Mouse (Mus musculus) lung, embryonic 16.5 days (tissue): ENCODE results near the gene 1700023F06Rik. TPM values are rescaled to one million over a fixed set of nuclear protein-coding genes. Genes with fewer than 3 reads are reported as not detected.

Experiments
- ATAC-seq: fragments of 200-750 bp; cut with Nextera tagmentation; 2 replicates; pipeline ENCODE4 v1.8.0; 2017; ENCODE audit warnings: low read depth, mild to moderate bottlenecking, moderate library complexity
- H3K27ac ChIP-seq: fragments of 300-500 bp; sonication (generic); 2 replicates; pipeline ENCODE4 v1.5.1; 2014; ENCODE audit warnings: mild to moderate bottlenecking, control low read depth, low read length
- H3K27me3 ChIP-seq: fragments of 300-500 bp; sonication (generic); 2 replicates; pipeline ENCODE4 v1.6.1; 2014; ENCODE audit warnings: low read depth, low read length, mixed read lengths; ENCODE audit not compliant: control insufficient read depth, insufficient read depth
- H3K36me3 ChIP-seq: fragments of 300-500 bp; sonication (generic); 2 replicates; pipeline ENCODE4 v1.6.1; 2014; ENCODE audit warnings: low read length; ENCODE audit not compliant: control insufficient read depth, insufficient read depth
- H3K4me1 ChIP-seq: fragments of 300-500 bp; sonication (generic); replicated peaks from 2 replicates; pipeline ENCODE4 v1.6.1; 2014; ENCODE audit warnings: low read length, mixed read lengths; ENCODE audit not compliant: control insufficient read depth, insufficient read depth
- H3K4me2 ChIP-seq: fragments of 300-500 bp; sonication (generic); 2 replicates; pipeline ENCODE4 v1.6.1; 2014; ENCODE audit warnings: low read depth, low read length, control low read depth
- H3K4me3 ChIP-seq: fragments of 300-500 bp; sonication (generic); 2 replicates; pipeline ENCODE4 v1.5.1; 2014; ENCODE audit warnings: mild to moderate bottlenecking, low read length, control low read depth
- H3K9ac ChIP-seq: fragments of 300-500 bp; sonication (generic); 2 replicates; pipeline ENCODE4 v1.6.1; 2014; ENCODE audit warnings: low read length, control low read depth
- H3K9me3 ChIP-seq: fragments of 300-500 bp; sonication (generic); 2 replicates; pipeline ENCODE4 v1.6.1; 2016; ENCODE audit warnings: low read length; ENCODE audit not compliant: control insufficient read depth
- WGBS: fragments of 180-500 bp; shearing (Covaris S2); extraction: QIAGEN DNeasy Blood & Tissue Kit; methylation state at CpG from one replicate; pipeline ENCODE4 v1.1.7; 2014; 5-methylcytosine and 5-hydroxymethylcytosine counted together
- polyA plus RNA-seq: library from polyadenylated mRNA; unstranded; fragments of >200 nt; fragmentation: Nextera tagmentation; extraction: Ambion mirVana; gene quantifications from 2 replicates; pipeline ENCODE4 v1.2.1, GENCODE M21; 2015

The 1700023F06Rik gene
- 0.44 TPM in 2 replicates for polyA plus RNA-seq

DNA sequence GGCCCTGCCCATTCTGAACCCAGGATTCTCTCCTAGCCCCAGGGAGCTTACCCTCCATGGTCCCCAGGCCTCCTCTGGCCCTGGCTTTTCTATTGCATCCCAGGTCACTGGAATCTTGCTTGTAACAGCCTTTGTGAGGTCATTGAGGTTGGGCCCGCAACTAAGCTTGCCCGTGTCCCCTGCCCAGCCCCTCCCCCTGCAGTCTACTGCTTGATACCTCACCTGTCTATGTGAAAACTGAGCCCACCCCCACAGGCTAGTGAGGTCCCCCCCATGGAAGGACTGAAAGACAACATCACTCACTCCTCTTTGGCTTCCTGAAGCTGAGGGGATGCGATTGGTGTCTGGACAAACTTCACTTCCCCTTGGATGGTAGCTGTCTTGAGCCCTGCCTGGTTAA lies at the start of gene 1700023F06Rik:
Gene 1700023F06Rik, minus strand, starts transcription at position 101 of the 400 bp plus-strand sequence.
- H3K27ac ChIP-seq: no peak within 1 kb of the TSS
- no peak within 1 kb of the TSS for H3K4me2 ChIP-seq
- ATAC-seq: no peak
- 82% methylated on average over 3 of the region's 3 CpGs for WGBS
- no peaks in the 10 kb centered on the region for H3K36me3 ChIP-seq
- no peak within 1 kb of the TSS for H3K9ac ChIP-seq
- H3K9me3 ChIP-seq: no peaks in the 10 kb centered on the region
- H3K4me1 ChIP-seq: no peaks in the 10 kb centered on the region
- H3K4me3 ChIP-seq: no peak within 1 kb of the TSS
- H3K27me3 ChIP-seq: no peaks in the 10 kb centered on the region

DNA sequence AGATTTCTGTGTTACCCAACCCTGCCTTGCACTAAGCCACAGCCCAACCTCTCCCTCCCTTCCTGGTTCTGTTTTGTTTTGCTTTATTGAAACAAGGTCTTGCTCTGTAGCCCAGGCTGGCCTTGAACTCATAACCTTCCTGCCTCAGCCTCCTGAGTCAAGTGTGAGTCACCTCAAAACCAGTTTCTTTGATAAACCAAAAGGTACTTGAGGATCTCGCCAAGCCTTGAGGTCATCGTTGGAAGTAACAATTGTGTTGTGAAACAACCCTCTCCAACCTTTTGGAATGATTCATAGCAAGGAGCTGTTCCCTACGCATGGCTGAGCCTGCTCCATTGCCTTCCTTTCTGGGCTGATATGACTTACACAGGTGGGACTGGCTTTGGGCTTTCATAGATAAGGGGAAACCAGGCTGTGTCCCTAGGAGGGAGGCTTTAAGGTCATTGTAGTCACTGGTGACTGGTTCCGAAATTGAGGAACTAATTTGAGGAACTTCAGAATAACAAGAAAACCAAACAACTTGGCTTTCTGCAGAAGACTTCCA lies 49.7 kb upstream of the 1700023F06Rik start:
- no peak for ATAC-seq
- H3K27ac ChIP-seq: no peak overlapping the region
- peaks cover 7% of the 10 kb centered on the region for H3K4me1 ChIP-seq
- H3K9ac ChIP-seq: no peak overlapping the region
- no peaks in the 10 kb centered on the region for H3K27me3 ChIP-seq
- 77% methylated on average over 4 of the region's 4 CpGs for WGBS
- H3K4me3 ChIP-seq: no peak overlapping the region
- no peaks in the 10 kb centered on the region for H3K9me3 ChIP-seq
- no peak overlapping the region for H3K4me2 ChIP-seq
- H3K36me3 ChIP-seq: no peaks in the 10 kb centered on the region

DNA sequence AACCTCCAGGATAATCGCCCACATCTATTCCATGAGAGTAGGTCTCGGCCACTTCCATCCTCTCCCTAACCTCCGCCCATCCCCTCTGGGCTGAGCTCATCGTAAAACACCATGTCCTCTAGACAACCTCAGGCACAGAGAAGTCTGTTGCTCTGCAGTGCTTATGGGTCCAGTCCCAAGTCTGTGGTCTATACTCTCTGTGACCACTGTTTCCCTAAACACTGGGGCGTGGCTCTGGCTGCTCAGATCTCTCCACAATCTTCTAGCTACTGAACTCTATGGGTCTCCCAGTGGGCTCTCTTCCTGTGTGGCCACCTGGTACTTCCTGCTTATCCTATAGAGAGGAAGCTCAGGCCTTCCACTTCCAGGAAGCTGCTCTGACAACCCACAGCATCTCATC lies 45.2 kb upstream of the 1700023F06Rik start:
- 89% methylated on average over 5 of the region's 5 CpGs for WGBS
- no peaks in the 10 kb centered on the region for H3K9me3 ChIP-seq
- no peak overlapping the region for H3K9ac ChIP-seq
- H3K4me1 ChIP-seq: peaks cover 17% of the 10 kb centered on the region
- no peak overlapping the region for H3K4me3 ChIP-seq
- H3K4me2 ChIP-seq: no peak overlapping the region
- H3K36me3 ChIP-seq: no peaks in the 10 kb centered on the region
- H3K27ac ChIP-seq: no peak overlapping the region
- H3K27me3 ChIP-seq: no peaks in the 10 kb centered on the region
- no peak for ATAC-seq

DNA sequence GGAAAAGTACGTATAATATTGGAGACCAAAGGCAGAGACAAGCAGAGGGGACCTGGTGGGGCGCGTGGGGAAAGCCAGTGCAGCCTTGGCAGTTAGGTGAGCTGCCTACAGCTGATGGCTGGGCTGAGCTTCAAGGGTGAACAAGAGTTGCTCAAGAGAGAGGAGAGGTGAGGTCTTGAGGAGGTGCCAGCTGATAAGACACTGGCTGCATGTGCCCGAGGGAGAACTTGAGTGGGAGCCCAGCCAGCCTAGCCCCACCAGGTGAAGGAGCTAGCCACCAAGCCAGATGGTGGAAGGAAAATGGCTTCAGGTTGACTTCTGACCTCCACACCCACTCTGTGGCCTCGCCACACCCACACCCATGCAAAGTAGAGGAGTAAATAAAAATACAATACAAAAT lies 44.0 kb upstream of the 1700023F06Rik start:
- Histone ChIP-seq H3K9me3 (no peaks in the 10 kb centered on the region), H3K9ac (0 out of 2 replicates have a peak overlapping the region, but pooled peaks have one; percentile 7), H3K27ac (peak overlapping the region; percentile 59), H3K27me3 (no peaks in the 10 kb centered on the region), H3K4me2 (no peak overlapping the region), H3K4me1 (peaks cover 29% of the 10 kb centered on the region), H3K36me3 (no peaks in the 10 kb centered on the region), H3K4me3 (no peak overlapping the region)
- ATAC-seq: no peak
- 58% methylated on average over 5 of the region's 5 CpGs for WGBS

DNA sequence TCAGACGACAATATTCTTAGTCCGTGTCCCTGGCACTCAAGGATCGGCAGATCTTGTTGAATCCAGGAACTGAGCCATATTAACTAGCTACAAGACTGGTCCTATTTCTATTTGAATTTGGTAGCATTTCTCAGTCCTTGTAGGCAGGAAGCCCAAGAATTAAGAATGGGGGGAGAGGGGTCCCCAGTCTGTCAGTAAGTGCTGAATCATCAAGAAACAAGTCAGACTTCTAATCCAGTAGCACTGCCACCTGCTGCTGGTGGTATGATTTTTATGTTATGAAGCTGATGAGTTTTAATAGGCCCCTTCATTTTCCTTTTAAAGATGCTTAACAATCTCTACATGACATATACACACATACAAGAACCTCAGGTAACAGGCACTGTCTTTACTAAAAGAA lies 42.0 kb upstream of the 1700023F06Rik start:
- no peak for ATAC-seq
- Histone ChIP-seq H3K27me3 (no peaks in the 10 kb centered on the region), H3K9ac (no peak overlapping the region), H3K36me3 (no peaks in the 10 kb centered on the region), H3K4me2 (no peak overlapping the region), H3K4me3 (no peak overlapping the region), H3K4me1 (peaks cover 45% of the 10 kb centered on the region), H3K9me3 (no peaks in the 10 kb centered on the region), H3K27ac (no peak overlapping the region)
- WGBS: 90% methylated on average over 3 of the region's 3 CpGs

DNA sequence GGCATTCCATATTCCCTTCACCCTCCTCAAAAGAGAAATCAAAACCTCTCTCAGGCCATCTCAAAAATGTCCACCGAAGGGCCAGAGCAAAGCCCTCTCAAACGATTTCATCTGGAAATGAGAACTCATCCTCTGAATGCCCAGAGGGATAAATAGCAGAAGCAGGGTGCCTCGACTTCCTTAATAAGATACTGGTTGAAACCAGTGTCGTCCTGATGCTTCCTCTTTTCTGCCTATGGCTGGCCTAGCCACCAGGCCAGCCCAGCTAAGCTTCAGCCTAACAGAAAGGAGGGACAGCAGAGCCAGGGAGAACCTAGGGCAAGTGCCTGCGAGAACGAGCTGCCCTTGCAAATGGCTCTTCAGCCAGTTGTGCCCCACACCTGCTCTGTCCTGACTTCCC lies 41.2 kb upstream of the 1700023F06Rik start:
- no peaks in the 10 kb centered on the region for H3K27me3 ChIP-seq
- peaks cover 50% of the 10 kb centered on the region for H3K4me1 ChIP-seq

DNA sequence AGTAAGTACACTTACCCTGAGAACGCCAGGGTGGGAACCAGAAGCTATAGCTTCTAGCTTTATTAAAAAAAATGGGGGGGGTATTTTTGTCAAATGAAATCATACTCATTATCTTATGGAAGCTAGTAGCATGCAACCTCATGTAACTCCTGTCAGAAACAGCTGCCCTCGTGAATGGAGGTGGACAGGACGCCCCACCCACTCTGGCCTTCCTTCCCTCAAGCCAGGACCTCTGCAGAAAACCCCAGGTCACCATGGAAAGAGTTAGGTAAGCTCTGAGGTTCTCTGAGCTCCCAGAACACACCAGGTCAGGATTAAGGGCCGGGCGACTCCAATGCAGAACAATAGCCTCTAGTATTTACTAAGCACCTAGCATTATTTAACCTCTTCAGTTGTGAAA lies 40.5 kb upstream of the 1700023F06Rik start:
- H3K4me1 ChIP-seq: peaks cover 50% of the 10 kb centered on the region
- H3K36me3 ChIP-seq: no peaks in the 10 kb centered on the region
- no peaks in the 10 kb centered on the region for H3K27me3 ChIP-seq
- no peak overlapping the region for H3K4me3 ChIP-seq
- ATAC-seq: no peak
- H3K9me3 ChIP-seq: no peaks in the 10 kb centered on the region
- H3K27ac ChIP-seq: peak overlapping the region; percentile 49; the same call in 1 of the 2 replicates
- 67% methylated on average over 5 of the region's 5 CpGs for WGBS
- no peak overlapping the region for H3K4me2 ChIP-seq
- no peak overlapping the region for H3K9ac ChIP-seq

More for the DNA sequence above, 41.2 kb upstream of the 1700023F06Rik start:
- no peak overlapping the region for H3K4me3 ChIP-seq
- no peak overlapping the region for H3K4me2 ChIP-seq
- peak overlapping the region; percentile 34; the same call in 1 of the 2 replicates for H3K9ac ChIP-seq
- no peak for ATAC-seq
- WGBS: 61% methylated on average over 6 of the region's 6 CpGs
- peak overlapping the region; percentile 49 for H3K27ac ChIP-seq
- no peaks in the 10 kb centered on the region for H3K9me3 ChIP-seq
- H3K36me3 ChIP-seq: no peaks in the 10 kb centered on the region

DNA sequence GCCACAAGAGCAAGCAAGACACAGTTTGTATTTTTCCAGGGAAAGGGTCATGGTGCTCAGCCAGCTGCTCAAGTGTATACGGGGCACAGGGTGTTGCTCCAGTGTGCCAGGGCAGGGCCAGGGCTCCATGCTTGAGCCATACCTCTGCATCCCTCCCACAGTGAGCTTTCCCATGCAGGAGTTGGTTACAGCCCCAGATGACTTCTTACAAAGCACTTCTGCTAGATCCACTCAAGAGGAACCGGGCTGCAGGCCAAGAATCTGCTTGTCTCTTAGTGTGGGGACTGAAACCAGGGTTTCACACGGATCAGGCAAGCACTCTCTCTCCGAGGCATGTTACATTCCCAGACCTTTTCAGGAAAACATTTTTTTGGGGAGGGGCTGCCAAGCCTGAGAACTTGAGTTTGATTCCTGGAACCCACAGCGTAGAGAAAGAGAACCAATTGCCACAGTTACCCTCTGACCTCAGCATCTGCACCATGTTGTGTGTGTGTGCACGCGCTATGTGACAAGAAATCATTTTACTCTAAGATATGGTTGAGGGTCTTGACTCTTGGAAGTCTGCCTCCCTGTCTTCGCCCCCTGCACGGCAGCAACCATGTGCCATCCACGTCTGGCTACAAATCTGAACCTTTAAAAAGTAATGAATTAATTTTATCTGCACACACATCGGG lies 39.3 kb upstream of the 1700023F06Rik start:
- H3K4me3 ChIP-seq: no peak overlapping the region
- 35% methylated on average over 11 of the region's 11 CpGs for WGBS
- H3K9me3 ChIP-seq: no peaks in the 10 kb centered on the region
- peak overlapping the region; percentile 6; the same call in 1 of the 2 replicates for H3K9ac ChIP-seq
- no peaks in the 10 kb centered on the region for H3K36me3 ChIP-seq
- peak overlapping the region; percentile 82 for H3K27ac ChIP-seq
- H3K27me3 ChIP-seq: no peaks in the 10 kb centered on the region
- peaks cover 47% of the 10 kb centered on the region for H3K4me1 ChIP-seq
- no peak overlapping the region for H3K4me2 ChIP-seq
- ATAC-seq: peak; percentile 81

DNA sequence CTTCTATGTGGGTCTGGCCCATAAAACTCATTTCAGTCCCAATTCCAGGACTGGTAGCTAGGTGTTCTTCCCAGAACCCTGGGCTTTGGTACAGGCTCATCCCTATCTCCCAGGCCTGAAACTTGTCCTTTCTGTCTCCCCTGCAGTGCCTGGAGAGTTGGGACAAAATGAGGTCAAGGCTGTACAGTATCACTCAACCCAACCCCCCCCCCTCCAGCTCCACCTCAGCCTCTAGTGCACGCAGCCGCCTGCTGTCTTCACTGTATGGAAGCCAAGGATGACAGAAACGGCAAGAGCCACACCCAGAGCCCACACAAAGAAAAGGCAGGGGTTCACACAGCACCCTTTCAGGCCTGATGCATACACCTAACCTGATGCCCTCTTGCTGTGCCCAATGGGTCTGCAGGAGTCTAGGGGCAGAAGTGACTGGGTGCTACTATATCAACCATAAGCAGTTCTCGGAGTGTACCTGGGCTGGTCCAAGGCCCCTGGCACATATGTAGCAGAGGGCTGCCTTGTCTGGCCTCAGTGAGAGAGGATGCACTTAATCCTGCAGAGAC lies 38.5 kb upstream of the 1700023F06Rik start:
- no peaks in the 10 kb centered on the region for H3K9me3 ChIP-seq
- H3K4me3 ChIP-seq: no peak overlapping the region
- no peak for ATAC-seq
- no peak overlapping the region for H3K9ac ChIP-seq
- peak overlapping the region; percentile 82 for H3K27ac ChIP-seq
- H3K36me3 ChIP-seq: no peaks in the 10 kb centered on the region
- 40% methylated on average over 4 of the region's 4 CpGs for WGBS
- H3K4me2 ChIP-seq: no peak overlapping the region
- peaks cover 41% of the 10 kb centered on the region for H3K4me1 ChIP-seq
- no peaks in the 10 kb centered on the region for H3K27me3 ChIP-seq
